Mouse (Mus musculus) neural tube, embryonic 13.5 days (tissue): ENCODE data around the gene Epc2. TPM values are rescaled to one million over a fixed set of nuclear protein-coding genes. Genes with fewer than 3 reads are reported as not detected.
A peak's percentile ranks its signal among the peaks of the same experiment; 100 is the strongest.

ENCODE experiments used
- ATAC-seq: fragments of 200-750 bp; cut with Nextera tagmentation; 2 replicates; pipeline ENCODE4 v1.8.0; 2017; ENCODE audit warnings: low read depth, mild to moderate bottlenecking, moderate TSS enrichment, moderate library complexity
- H3K27ac ChIP-seq: fragments of 300-500 bp; sonication (generic); replicated peaks from 2 replicates; pipeline ENCODE4 v1.5.1; 2015; ENCODE audit warnings: moderate library complexity, mild to moderate bottlenecking, inconsistent platforms
- H3K27me3 ChIP-seq: fragments of 300-500 bp; sonication (generic); 2 replicates; pipeline ENCODE4 v1.6.1; 2015; ENCODE audit warnings: mild to moderate bottlenecking, inconsistent platforms
- H3K36me3 ChIP-seq: fragments of 300-500 bp; sonication (generic); 2 replicates; pipeline ENCODE4 v1.6.1; 2015; ENCODE audit warnings: mild to moderate bottlenecking, inconsistent platforms
- H3K4me1 ChIP-seq: fragments of 300-500 bp; sonication (generic); replicated peaks from 2 replicates; pipeline ENCODE4 v1.6.1; 2015; ENCODE audit warnings: inconsistent platforms
- H3K4me2 ChIP-seq: fragments of 300-500 bp; sonication (generic); 2 replicates; pipeline ENCODE4 v1.6.1; 2015; ENCODE audit warnings: inconsistent platforms, mild to moderate bottlenecking, moderate library complexity
- H3K4me3 ChIP-seq: fragments of 300-500 bp; sonication (generic); 2 replicates; pipeline ENCODE4 v1.5.1; 2015; ENCODE audit warnings: mild to moderate bottlenecking, inconsistent platforms
- H3K9ac ChIP-seq: fragments of 300-500 bp; sonication (generic); 2 replicates; pipeline ENCODE4 v1.6.1; 2015; ENCODE audit warnings: moderate library complexity, mild to moderate bottlenecking, inconsistent platforms
- H3K9me3 ChIP-seq: fragments of 300-500 bp; sonication (generic); 2 replicates; pipeline ENCODE4 v1.6.1; 2016; ENCODE audit warnings: inconsistent platforms
- WGBS: fragments of 180-500 bp; shearing (Covaris S2); methylation state at CpG from one replicate; pipeline ENCODE4 v1.1.7; 2015; 5-methylcytosine and 5-hydroxymethylcytosine counted together
- polyA plus RNA-seq: library from polyadenylated mRNA; unstranded; fragments of >200 nt; fragmentation: Nextera tagmentation; extraction: Ambion mirVana; gene quantifications from 2 replicates; pipeline ENCODE4 v1.2.1, GENCODE M21; 2015

Gene Epc2
- 9.8 and 12.5 TPM in 2 replicates for polyA plus RNA-seq

- peak; percentile 87 for ATAC-seq
- WGBS: 1% methylated on average over 63 of the region's 88 CpGs
- peak within 1 kb of the TSS; percentile 91 for H3K4me3 ChIP-seq
These were observed at the start of gene Epc2 for GRCm38 (mm10) chr2:49450931-49451636. Gene Epc2, plus strand, starts transcription at chr2:49451486.

GRCm38 (mm10) chr2:49405954-49406353 is 45.3 kb upstream of the Epc2 start:
- H3K27ac ChIP-seq: no peak overlapping the region

More at GRCm38 (mm10) chr2:49450931-49451636, at the start of gene Epc2:
- 0 out of 2 replicates have a peak, but pooled peaks cover 3% of the 10 kb centered on the region for H3K27me3 ChIP-seq
- H3K9me3 ChIP-seq: no peaks in the 10 kb centered on the region
- H3K9ac ChIP-seq: peak within 1 kb of the TSS; percentile 98
- H3K4me2 ChIP-seq: peak within 1 kb of the TSS; percentile 83
- H3K36me3 ChIP-seq: no peaks in the 10 kb centered on the region
- H3K4me1 ChIP-seq: peaks cover 38% of the 10 kb centered on the region
- H3K27ac ChIP-seq: peak within 1 kb of the TSS; percentile 100

GRCm38 (mm10) chr2:49411685-49412084 is 39.6 kb upstream of the Epc2 start:
- Histone ChIP-seq H3K27me3 (no peaks in the 10 kb centered on the region), H3K4me1 (0 out of 2 replicates have a peak, but pooled peaks cover 6% of the 10 kb centered on the region), H3K27ac (no peak overlapping the region), H3K9me3 (no peaks in the 10 kb centered on the region), H3K4me2 (no peak overlapping the region), H3K36me3 (no peaks in the 10 kb centered on the region), H3K4me3 (no peak overlapping the region), H3K9ac (no peak overlapping the region)
- ATAC-seq: no peak
- 84% methylated on average over 5 of the region's 5 CpGs for WGBS

More at GRCm38 (mm10) chr2:49405954-49406353, 45.3 kb upstream of the Epc2 start:
- no peaks in the 10 kb centered on the region for H3K9me3 ChIP-seq
- no peak overlapping the region for H3K4me2 ChIP-seq
- whole genome bisulfite sequencing: 32% methylated on average over 2 of the region's 2 CpGs
- H3K4me3 ChIP-seq: no peak overlapping the region
- H3K9ac ChIP-seq: no peak overlapping the region
- no peaks in the 10 kb centered on the region for H3K36me3 ChIP-seq
- ATAC-seq: no peak
- H3K4me1 ChIP-seq: no peaks in the 10 kb centered on the region
- H3K27me3 ChIP-seq: no peaks in the 10 kb centered on the region

- no peaks in the 10 kb centered on the region for H3K27me3 ChIP-seq
- no peak overlapping the region for H3K4me2 ChIP-seq
- WGBS: 44% methylated on average over 6 of the region's 6 CpGs
- H3K4me3 ChIP-seq: no peak overlapping the region
- peak; percentile 61; the same call in 1 of the 2 replicates for ATAC-seq
- 0 out of 2 replicates have a peak, but pooled peaks cover 6% of the 10 kb centered on the region for H3K4me1 ChIP-seq
- H3K36me3 ChIP-seq: no peaks in the 10 kb centered on the region
- H3K9ac ChIP-seq: no peak overlapping the region
- no peaks in the 10 kb centered on the region for H3K9me3 ChIP-seq
- H3K27ac ChIP-seq: no peak overlapping the region
These were observed 38.7 kb upstream of the Epc2 start for GRCm38 (mm10) chr2:49412576-49412975.

GRCm38 (mm10) chr2:49415868-49416267 is 35.4 kb upstream of the Epc2 start:
- no peaks in the 10 kb centered on the region for H3K27me3 ChIP-seq
- no peaks in the 10 kb centered on the region for H3K9me3 ChIP-seq
- no peaks in the 10 kb centered on the region for H3K36me3 ChIP-seq
- 80% methylated on average over 3 of the region's 3 CpGs for WGBS
- 0 out of 2 replicates have a peak, but pooled peaks cover 6% of the 10 kb centered on the region for H3K4me1 ChIP-seq
- no peak overlapping the region for H3K9ac ChIP-seq
- H3K4me3 ChIP-seq: no peak overlapping the region
- ATAC-seq: no peak
- H3K4me2 ChIP-seq: no peak overlapping the region
- H3K27ac ChIP-seq: no peak overlapping the region

- WGBS: 70% methylated on average over 10 of the region's 10 CpGs
- Histone ChIP-seq H3K27ac (no peak overlapping the region), H3K9ac (no peak overlapping the region), H3K27me3 (no peaks in the 10 kb centered on the region), H3K4me2 (no peak overlapping the region), H3K9me3 (no peaks in the 10 kb centered on the region), H3K4me1 (0 out of 2 replicates have a peak, but pooled peaks cover 6% of the 10 kb centered on the region), H3K4me3 (no peak overlapping the region), H3K36me3 (no peaks in the 10 kb centered on the region)
- ATAC-seq: no peak
These were observed 34.2 kb upstream of the Epc2 start for GRCm38 (mm10) chr2:49417018-49417604.

GRCm38 (mm10) chr2:49420396-49420795 is 30.9 kb upstream of the Epc2 start:
- Histone ChIP-seq H3K4me2 (no peak overlapping the region), H3K4me3 (no peak overlapping the region), H3K4me1 (no peaks in the 10 kb centered on the region), H3K9me3 (no peaks in the 10 kb centered on the region), H3K9ac (no peak overlapping the region), H3K36me3 (no peaks in the 10 kb centered on the region), H3K27ac (no peak overlapping the region), H3K27me3 (no peaks in the 10 kb centered on the region)
- WGBS: 96% methylated on average over 3 of the region's 3 CpGs
- ATAC-seq: no peak

GRCm38 (mm10) chr2:49423857-49424256 is 27.4 kb upstream of the Epc2 start:
- Histone ChIP-seq H3K9me3 (no peaks in the 10 kb centered on the region), H3K27me3 (no peaks in the 10 kb centered on the region), H3K9ac (no peak overlapping the region), H3K36me3 (no peaks in the 10 kb centered on the region), H3K4me2 (no peak overlapping the region), H3K4me3 (no peak overlapping the region), H3K27ac (no peak overlapping the region), H3K4me1 (no peaks in the 10 kb centered on the region)
- 63% methylated on average over 2 of the region's 2 CpGs for WGBS
- ATAC-seq: no peak

GRCm38 (mm10) chr2:49424788-49425187 is 26.5 kb upstream of the Epc2 start:
- Histone ChIP-seq H3K36me3 (no peaks in the 10 kb centered on the region), H3K4me2 (no peak overlapping the region), H3K27ac (no peak overlapping the region), H3K9me3 (no peaks in the 10 kb centered on the region), H3K9ac (no peak overlapping the region), H3K4me1 (no peaks in the 10 kb centered on the region), H3K27me3 (no peaks in the 10 kb centered on the region), H3K4me3 (no peak overlapping the region)
- WGBS: 87% methylated on average over 4 of the region's 4 CpGs
- ATAC-seq: no peak

GRCm38 (mm10) chr2:49426175-49426574 is 25.1 kb upstream of the Epc2 start:
- no peak for ATAC-seq
- H3K9ac ChIP-seq: no peak overlapping the region
- WGBS: 74% methylated on average over 10 of the region's 10 CpGs

GRCm38 (mm10) chr2:49431015-49431414 is 20.3 kb upstream of the Epc2 start:
- no peak overlapping the region for H3K9ac ChIP-seq
- no peaks in the 10 kb centered on the region for H3K27me3 ChIP-seq
- no peaks in the 10 kb centered on the region for H3K9me3 ChIP-seq
- no peak for ATAC-seq
- no peak overlapping the region for H3K4me2 ChIP-seq
- no peaks in the 10 kb centered on the region for H3K36me3 ChIP-seq
- no peak overlapping the region for H3K4me3 ChIP-seq
- H3K4me1 ChIP-seq: no peaks in the 10 kb centered on the region
- WGBS: 96% methylated on average over 1 of the region's 1 CpGs
- no peak overlapping the region for H3K27ac ChIP-seq

More at GRCm38 (mm10) chr2:49426175-49426574, 25.1 kb upstream of the Epc2 start:
- no peaks in the 10 kb centered on the region for H3K4me1 ChIP-seq
- H3K4me2 ChIP-seq: no peak overlapping the region
- H3K9me3 ChIP-seq: no peaks in the 10 kb centered on the region
- H3K27ac ChIP-seq: no peak overlapping the region
- no peaks in the 10 kb centered on the region for H3K36me3 ChIP-seq
- no peak overlapping the region for H3K4me3 ChIP-seq
- no peaks in the 10 kb centered on the region for H3K27me3 ChIP-seq

- H3K4me1 ChIP-seq: no peaks in the 10 kb centered on the region
- H3K4me3 ChIP-seq: no peak overlapping the region
- no peaks in the 10 kb centered on the region for H3K9me3 ChIP-seq
- H3K27ac ChIP-seq: no peak overlapping the region
- no peak overlapping the region for H3K9ac ChIP-seq
- 85% methylated on average over 9 of the region's 9 CpGs for WGBS
- H3K27me3 ChIP-seq: no peaks in the 10 kb centered on the region
- no peaks in the 10 kb centered on the region for H3K36me3 ChIP-seq
- ATAC-seq: no peak
- no peak overlapping the region for H3K4me2 ChIP-seq
These were observed 18.1 kb upstream of the Epc2 start for GRCm38 (mm10) chr2:49433211-49433610.
